In genomic region chr2:3335611-3336301, GRCm38 (mm10) we compare ENCODE assay signal across 8 mouse cellular contexts. TPM values are rescaled to one million over a fixed set of nuclear protein-coding genes. Genes with fewer than 3 reads are reported as not detected.
A peak's percentile ranks its signal among the peaks of the same experiment; 100 is the strongest.
DNase-seq lines count a peak whose midpoint lies in the region; ATAC-seq and TF ChIP-seq lines count a peak whose summit lies in the region.

TSS of gene Acbd7 (plus strand) at chr2:3336168.

- H3K4me3 ChIP-seq in CH12.LX (replicated peaks in 1 of 3; ENCODE audit: low read depth in 2 of 3, low read length in 2 of 3, poor library complexity in 1 of 3): peak within 1 kb of the TSS in 2 of 3 experiments; percentile 19 to 45
- peak within 1 kb of the TSS; percentile 50 for H3K4me3 ChIP-seq in heart, embryonic 16.5 days (ENCODE audit: low read length)
- H3K4me3 ChIP-seq in neural tube, embryonic 15.5 days (replicated peaks): peak within 1 kb of the TSS; percentile 39

- H3K36me3 ChIP-seq in CH12.LX (replicated peaks in 1 of 2; ENCODE audit: control insufficient read depth in 1 of 2, insufficient read depth in 1 of 2, low read length in 1 of 2): no peaks in the 10 kb centered on the region
- H3K36me3 ChIP-seq in heart, embryonic 16.5 days (ENCODE audit: control insufficient read depth, insufficient read depth): no peaks in the 10 kb centered on the region
- H3K36me3 ChIP-seq in neural tube, embryonic 15.5 days: no peaks in the 10 kb centered on the region

- TF ChIP-seq EP300 in CH12.LX (IDR thresholded peaks at IDR 0.05; ENCODE audit: low read length): no peak

- H3K9ac ChIP-seq in CH12.LX (ENCODE audit: insufficient read depth, low read depth): no peak within 1 kb of the TSS
- peak within 1 kb of the TSS; percentile 9 for H3K9ac ChIP-seq in heart, embryonic 16.5 days (ENCODE audit: low read length)
- peak within 1 kb of the TSS; percentile 41 for H3K9ac ChIP-seq in neural tube, embryonic 15.5 days (replicated peaks)

- in situ Hi-C loops in CH12.LX (cut with MboI; ENCODE audit: low pct_ligation_motif_present, low pct_unique_long_range_greater_than_20kb, low sequenced_read_pairs): no loop called here

- dilution Hi-C loops in CH12.LX (cut with MboI; ENCODE audit: extremely low pct_ligation_motif_present, extremely low pct_unique_long_range_greater_than_20kb, low sequenced_read_pairs): no loop called here

- H3K4me2 ChIP-seq in CH12.LX (ENCODE audit: insufficient read depth, low read depth, poor library complexity, severe bottlenecking): peak within 1 kb of the TSS; percentile 95
- peak within 1 kb of the TSS; percentile 66 for H3K4me2 ChIP-seq in heart, embryonic 16.5 days (ENCODE audit: low read depth, low read length)
- H3K4me2 ChIP-seq in neural tube, embryonic 15.5 days: peak within 1 kb of the TSS; percentile 70

- peaks cover 7 to 17% of the 10 kb centered on the region in 2 experiments for H3K4me1 ChIP-seq in CH12.LX (ENCODE audit: control insufficient read depth in 1 of 2, insufficient read depth in 2 of 2)
- H3K4me1 ChIP-seq in heart, embryonic 16.5 days (ENCODE audit: control insufficient read depth, insufficient read depth, low read length): peaks cover 17% of the 10 kb centered on the region
- peaks cover 24% of the 10 kb centered on the region for H3K4me1 ChIP-seq in neural tube, embryonic 15.5 days

- no peaks in the 10 kb centered on the region for H3K9me3 ChIP-seq in CH12.LX (replicated peaks; ENCODE audit: low read length)
- H3K9me3 ChIP-seq in heart, embryonic 16.5 days (replicated peaks; ENCODE audit: control insufficient read depth, low read length): no peaks in the 10 kb centered on the region
- no peaks in the 10 kb centered on the region for H3K9me3 ChIP-seq in neural tube, embryonic 15.5 days (replicated peaks)

- TF ChIP-seq POLR2A in CH12.LX (IDR thresholded peaks at IDR 0.05; ENCODE audit: low read depth, low read length): peak; percentile 43
- TF ChIP-seq POLR2A in brain, embryonic 14.5 days (IDR thresholded peaks at IDR 0.05; ENCODE audit: borderline replicate concordance, extremely low read depth, insufficient read depth, insufficient read length, poor library complexity, severe bottlenecking): no peak

- 4% methylated on average over 20 of the region's 20 CpGs for WGBS in heart, embryonic 16.5 days
- WGBS in neural tube, embryonic 15.5 days: 5% methylated on average over 20 of the region's 20 CpGs

- TF ChIP-seq CTCF in CH12.LX (conservative IDR thresholded peaks at IDR 0.05 in 1 of 2, IDR thresholded peaks at IDR 0.05 in 1 of 2; ENCODE audit: low read depth in 2 of 2, low read length in 2 of 2): no peak
- TF ChIP-seq CTCF in brain, embryonic 14.5 days (IDR thresholded peaks at IDR 0.05; ENCODE audit: borderline replicate concordance, extremely low read depth, insufficient read depth, insufficient read length): no peak

- peak; percentile 61 for DNase-seq in CH12.LX (ENCODE audit: extremely low read depth)
- DNase-seq in brain, embryonic 14.5 days (ENCODE audit: low read depth): peak; percentile 84
- DNase-seq in kidney, postnatal 36 days: peak; percentile 77 to 78
- DNase-seq in lung, adult 18-20 months: peak; percentile 68 to 69
- DNase-seq in testis, postnatal 10 days (ENCODE audit: low spot score): peak; percentile 70

- no peak within 1 kb of the TSS for H3K27ac ChIP-seq in CH12.LX (ENCODE audit: insufficient read depth, low read depth)
- H3K27ac ChIP-seq in heart, embryonic 16.5 days (ENCODE audit: low read length): no peak within 1 kb of the TSS
- H3K27ac ChIP-seq in neural tube, embryonic 15.5 days (replicated peaks): no peak within 1 kb of the TSS

- peaks cover 15% of the 10 kb centered on the region for H3K79me2 ChIP-seq in CH12.LX (replicated peaks; ENCODE audit: control insufficient read depth, extremely low read depth, insufficient read depth, poor library complexity, severe bottlenecking)

- no peak for TF ChIP-seq RAD21 in CH12.LX (IDR thresholded peaks at IDR 0.05; ENCODE audit: low read depth, low read length)

- no peaks in the 10 kb centered on the region for H3K27me3 ChIP-seq in CH12.LX (replicated peaks)
- H3K27me3 ChIP-seq in heart, embryonic 16.5 days (ENCODE audit: control insufficient read depth, insufficient read depth, low read length): no peaks in the 10 kb centered on the region
- H3K27me3 ChIP-seq in neural tube, embryonic 15.5 days (replicated peaks): 0 out of 2 replicates have a peak, but pooled peaks cover 3% of the 10 kb centered on the region

- peak; percentile 77 for ATAC-seq in erythroblast, adult 5-6 weeks (replicated peaks; ENCODE audit: low FRiP score, poor library complexity, severe bottlenecking)
- ATAC-seq in heart, embryonic 16.5 days (replicated peaks; ENCODE audit: extremely low read depth, insufficient read depth, low FRiP score): no peak
- ATAC-seq in neural tube, embryonic 15.5 days (ENCODE audit: low FRiP score): 0 out of 2 replicates have a peak, but pooled peaks have one; percentile 7

TF ChIP-seq in CH12.LX, 34 proteins besides CTCF, POLR2A, EP300 and RAD21:
- 0 out of 2 replicates have a peak, but pooled peaks have one; percentile 27 for TF ChIP-seq TBP (conservative IDR thresholded peaks at IDR 0.05; ENCODE audit: low read depth, low read length)
- TF ChIP-seq GABPA (IDR thresholded peaks at IDR 0.05; ENCODE audit: insufficient replicate concordance, low read depth, low read length): no peak
- peak; percentile 12; the same call in 1 of the 2 replicates for TF ChIP-seq BHLHE40 (IDR thresholded peaks at IDR 0.05; ENCODE audit: low read depth, low read length)
- TF ChIP-seq NRF1 (IDR thresholded peaks at IDR 0.05; ENCODE audit: low read depth, low read length): 0 out of 2 replicates have a peak, but pooled peaks have one; percentile 12
TF ChIP-seq in CH12.LX: peak in this region for 3.

RNA-seq across cellular contexts. Expression of gene Acbd7, which starts in this region (rescaled TPM):
- total RNA-seq in CH12.LX (2012; rRNA removed) (0.30 TPM in 1 of 2 replicates, not detected in the other), CH12.LX (2014; rRNA removed) (not detected in 2 replicates)
- not detected in 2 replicates for polyA plus RNA-seq in CH12.LX (2012; ENCODE audit: insufficient read length, low read depth)
- 0.93 and 1.3 TPM in 2 replicates for polyA plus RNA-seq in brain, embryonic 14.5 days (2012; rRNA removed)
- total RNA-seq in erythroblast, adult 5-6 weeks (2015; ENCODE audit: low replicate concordance): not detected in 2 replicates
- total RNA-seq in erythroblast, adult 5-6 weeks (2017; ENCODE audit: low replicate concordance): not detected in 2 replicates
- polyA plus RNA-seq in heart, embryonic 16.5 days (2015; fragmentation: Nextera tagmentation; extraction: Ambion mirVana): 0.49 and 0.51 TPM in 2 replicates
- polyA plus RNA-seq in neural tube, embryonic 15.5 days (2015; fragmentation: Nextera tagmentation; extraction: Ambion mirVana): 4.3 and 5.2 TPM in 2 replicates

Comparison
In these comparisons a context has a peak if more than half of its experiments do, and no peak if none do; other contexts are left out.
1. Peak in DNase-seq, H3K4me3 ChIP-seq and H3K4me2 ChIP-seq in CH12.LX; RNA of the gene not detected or under 1 TPM.
2. Peak in ATAC-seq in erythroblast, adult 5-6 weeks; RNA of the gene not detected or under 1 TPM.